Mouse (Mus musculus) erythroblast, embryonic 14.5 days (primary cell): ENCODE results near the gene Osbpl5.
"Not testable (repeated sequence)": the region's sequence is repeated elsewhere in the genome, so short reads cannot be mapped to it uniquely, and the experiment has no call there.

Source experiments
- GATA1 ChIP-seq: IDR thresholded peaks from 2 replicates; pipeline ENCODE4 v1.6.1; 2012; ENCODE audit warnings: low read length, inconsistent platforms, mixed read lengths
- TAL1 ChIP-seq: IDR thresholded peaks from 3 replicates; pipeline ENCODE4 v1.6.1; 2012; ENCODE audit warnings: low read length, inconsistent platforms, mixed read lengths

DNA sequence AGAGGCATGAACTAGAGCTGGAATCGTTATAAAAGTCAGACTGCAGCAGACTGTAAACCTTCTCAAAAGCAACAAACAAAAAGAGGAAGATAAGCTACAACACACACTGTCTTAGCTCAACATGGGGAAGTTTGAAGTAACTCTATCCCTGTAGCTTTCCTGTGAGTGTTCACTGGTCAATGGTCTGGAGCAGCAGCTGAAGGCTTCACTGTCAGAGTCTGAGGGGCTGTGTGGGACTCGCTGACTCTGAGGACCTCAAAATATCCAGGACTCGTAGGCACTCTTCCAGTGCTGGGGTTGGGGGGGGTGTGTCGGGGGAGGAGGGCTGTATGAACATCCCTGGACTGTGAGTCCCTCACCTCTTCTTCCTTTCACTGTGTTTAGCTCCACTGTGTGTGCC is 70.6 kb downstream of the Osbpl5 start:
- TF ChIP-seq GATA1, TAL1: not testable (repeated sequence)
